Mouse (Mus musculus) layer of hippocampus, postnatal 25 days (tissue): Measurements from ENCODE around the gene Igtp. TPM values are rescaled to one million over a fixed set of nuclear protein-coding genes. Genes with fewer than 3 reads are reported as not detected.
"Not testable (repeated sequence)": the region's sequence is repeated elsewhere in the genome, so short reads cannot be mapped to it uniquely, and the experiment has no call there.

Experiments used
- DNase-seq, 2 experiments: peaks; one replicate each; pipeline ENCODE4 v3.0.0; 2022; ENCODE audit warnings: mixed read lengths in 2 of 2, low spot score in 1 of 2; ENCODE audit errors: extremely low spot score in 1 of 2
- total RNA-seq, 2 experiments: library from RNA; stranded (reverse); gene quantifications; 2 replicates each; pipeline ENCODE4 v1.2.3; 2021

Gene Igtp
- total RNA-seq, 2 experiments from 2014 or later, result 1.2 to 1.5 TPM

GRCm38 (mm10) chr11:58211682-58212067 lies 12.3 kb downstream of the Igtp start:
- DNase-seq, result no peak

GRCm38 (mm10) chr11:58213673-58214342 lies 14.5 kb downstream of the Igtp start:
- DNase-seq, result no peak

GRCm38 (mm10) chr11:58214391-58215048 lies 15.2 kb downstream of the Igtp start:
- peak in 1 of 2 experiments; percentile 16 for DNase-seq

GRCm38 (mm10) chr11:58215049-58215430 lies 15.7 kb downstream of the Igtp start:
- DNase-seq, result not testable (repeated sequence)

GRCm38 (mm10) chr11:58215814-58216213 lies 16.5 kb downstream of the Igtp start:
- no peak for DNase-seq

GRCm38 (mm10) chr11:58216823-58217222 lies 17.5 kb downstream of the Igtp start:
- DNase-seq, result no peak

- DNase-seq, result no peak
Measured at GRCm38 (mm10) chr11:58223751-58224150, 24.4 kb downstream of the Igtp start.

- no peak for DNase-seq
Measured at GRCm38 (mm10) chr11:58224313-58224712, 25.0 kb downstream of the Igtp start.

- not testable (repeated sequence) for DNase-seq
Measured at GRCm38 (mm10) chr11:58224872-58225271, 25.5 kb downstream of the Igtp start.

GRCm38 (mm10) chr11:58225655-58226054 lies 26.3 kb downstream of the Igtp start:
- DNase-seq, result peak; percentile 49 to 70

- no peak for DNase-seq
Measured at GRCm38 (mm10) chr11:58226425-58226824, 27.1 kb downstream of the Igtp start.

- not testable (repeated sequence) for DNase-seq
Measured at GRCm38 (mm10) chr11:58228021-58228420, 28.7 kb downstream of the Igtp start.

- no peak for DNase-seq
Measured at GRCm38 (mm10) chr11:58230396-58230910, 31.1 kb downstream of the Igtp start.

GRCm38 (mm10) chr11:58231156-58231555 lies 31.8 kb downstream of the Igtp start:
- DNase-seq, result no peak

- not testable (repeated sequence) for DNase-seq
Measured at GRCm38 (mm10) chr11:58234551-58234950, 35.2 kb downstream of the Igtp start.

GRCm38 (mm10) chr11:58235152-58235551 lies 35.8 kb downstream of the Igtp start:
- peak in 1 of 2 experiments; percentile 11 for DNase-seq

- DNase-seq, result no peak
Measured at GRCm38 (mm10) chr11:58238840-58239791, 39.8 kb downstream of the Igtp start.

- DNase-seq, result no peak
Measured at GRCm38 (mm10) chr11:58247294-58247693, 47.9 kb downstream of the Igtp start.

GRCm38 (mm10) chr11:58249203-58249981 lies 50.0 kb downstream of the Igtp start:
- DNase-seq, result no peak

- DNase-seq, result no peak
Measured at GRCm38 (mm10) chr11:58250550-58250949, 51.2 kb downstream of the Igtp start.
